Mouse (Mus musculus) small intestine, adult 2 months (tissue): ENCODE data around the gene Cpne2. TPM values are rescaled to one million over a fixed set of nuclear protein-coding genes. Genes with fewer than 3 reads are reported as not detected.

Source experiments
- H3K27ac ChIP-seq: fragments of 200-500 bp; 2 replicates; pipeline ENCODE4 v1.5.1; 2012; ENCODE audit warnings: low read depth, low read length, control low read depth, inconsistent platforms; ENCODE audit not compliant: insufficient read depth
- H3K27me3 ChIP-seq: fragments of 200-500 bp; 2 replicates; pipeline ENCODE4 v1.6.1; 2012; ENCODE audit warnings: mild to moderate bottlenecking, moderate library complexity, low read length, inconsistent platforms; ENCODE audit not compliant: control insufficient read depth, insufficient read depth
- H3K36me3 ChIP-seq: fragments of 200-500 bp; 2 replicates; pipeline ENCODE4 v1.6.1; 2012; ENCODE audit warnings: mild to moderate bottlenecking, low read length, control low read depth, inconsistent platforms; ENCODE audit not compliant: control insufficient read depth, insufficient read depth
- H3K4me1 ChIP-seq: fragments of 200-500 bp; 2 replicates; pipeline ENCODE4 v1.6.1; 2012; ENCODE audit warnings: low read length, inconsistent platforms, mixed read lengths; ENCODE audit not compliant: control insufficient read depth, insufficient read depth, insufficient read length
- H3K4me3 ChIP-seq: fragments of 200-500 bp; 2 replicates; pipeline ENCODE4 v1.5.1; 2012; ENCODE audit warnings: low read depth, mild to moderate bottlenecking, control low read depth, inconsistent platforms, low read length, moderate library complexity
- CTCF ChIP-seq: fragments of 200-500 bp; IDR thresholded peaks from 2 replicates; pipeline ENCODE4 v1.5.1; 2012; ENCODE audit warnings: low read depth, mild to moderate bottlenecking, control low read depth, inconsistent platforms, low read length, moderate library complexity, mixed read lengths; ENCODE audit not compliant: insufficient replicate concordance, insufficient read length; ENCODE audit errors: extremely low read depth
- POLR2A ChIP-seq: fragments of 200-500 bp; IDR thresholded peaks from 2 replicates; pipeline ENCODE4 v1.6.1; 2012; ENCODE audit warnings: low read depth, mild to moderate bottlenecking, control low read depth, inconsistent platforms, low read length, moderate library complexity
- WGBS: fragments of 180-500 bp; shearing (Covaris S2); methylation state at CpG from one replicate; pipeline ENCODE4 v1.1.7; 2018; 5-methylcytosine and 5-hydroxymethylcytosine counted together
- polyA plus RNA-seq: library from polyadenylated mRNA; depleted of rRNA; stranded (reverse); fragments of >200 nt; gene quantifications from 2 replicates; pipeline ENCODE4 v1.2.3, GENCODE M21; 2012; rRNA removed

Cpne2 gene
- polyA plus RNA-seq, 1 experiment = 108 TPM

DNA sequence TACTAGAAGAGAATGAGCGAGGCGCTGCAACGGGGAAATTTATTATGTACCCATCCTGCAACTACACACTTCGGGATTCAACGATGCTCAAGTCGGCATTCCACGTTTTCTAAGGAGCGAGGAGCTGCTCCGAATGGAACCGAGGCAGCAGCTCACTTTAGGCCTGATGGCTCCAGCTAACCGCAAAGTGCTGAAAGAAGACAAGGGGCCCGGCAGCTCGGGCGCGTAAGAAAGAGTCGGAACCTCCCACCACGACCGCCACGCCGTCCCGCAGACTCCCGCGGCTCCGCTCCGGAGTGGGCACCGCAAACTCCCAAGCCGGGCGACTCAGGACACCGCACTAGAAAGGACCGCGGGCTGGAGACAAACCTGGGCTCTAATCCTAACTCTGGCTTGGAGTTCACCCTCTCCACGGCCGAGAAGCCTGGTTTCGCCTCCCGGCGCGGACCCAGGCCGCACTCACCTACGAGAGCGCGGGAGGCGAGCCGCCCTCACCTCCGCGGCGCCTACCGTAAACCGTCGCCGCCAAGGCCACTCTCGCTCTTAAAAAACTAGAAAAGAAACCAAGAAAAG is 68.3 kb downstream of the Cpne2 start:
- Histone ChIP-seq H3K27me3 (no peaks in the 10 kb centered on the region), H3K4me1 (peaks cover 3% of the 10 kb centered on the region; the same call in 1 of the 2 replicates), H3K4me3 (peak overlapping the region; percentile 78), H3K36me3 (no peaks in the 10 kb centered on the region), H3K27ac (peak overlapping the region; percentile 69)
- no peak for TF ChIP-seq CTCF
- no peak for TF ChIP-seq POLR2A
- WGBS = under 1% methylated on average over 51 of the region's 51 CpGs

DNA sequence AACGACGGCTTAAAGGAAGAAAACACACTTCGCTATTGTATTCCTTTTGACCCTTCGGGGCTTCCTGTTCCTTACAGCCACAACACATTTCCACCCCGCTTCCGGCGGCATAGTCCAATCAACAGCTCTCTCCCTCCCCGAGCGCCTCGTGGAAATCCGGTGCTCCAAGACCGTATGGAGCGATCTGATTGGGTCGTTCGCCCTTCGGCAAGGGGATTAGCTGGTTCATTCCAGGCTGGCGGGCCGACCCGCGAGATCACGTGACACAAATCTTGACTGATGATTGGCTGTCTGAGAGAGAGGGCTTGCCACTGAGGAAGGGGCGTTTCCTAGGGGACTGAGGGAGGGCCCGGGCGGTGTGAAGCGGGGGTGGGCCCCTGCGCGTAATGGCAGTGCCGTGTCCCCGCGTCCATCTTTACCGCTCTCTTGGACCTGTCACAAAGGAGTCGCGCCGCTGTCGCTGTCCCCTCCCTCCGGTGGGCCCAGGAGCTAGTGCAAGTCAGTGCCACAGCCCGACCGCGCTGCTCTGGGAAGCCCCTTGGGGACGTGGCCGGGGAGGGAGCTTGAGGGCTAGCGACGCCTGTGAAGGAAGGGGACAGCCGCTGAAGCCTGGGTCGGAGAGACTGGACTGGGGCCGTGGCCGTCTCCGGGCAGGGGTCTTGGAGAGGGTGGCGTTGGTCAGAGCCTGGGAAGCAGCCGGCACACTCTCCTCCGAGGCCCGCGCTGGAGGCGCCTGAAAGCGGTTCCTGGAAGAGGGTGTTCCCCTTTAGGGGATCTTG is 69.0 kb downstream of the Cpne2 start, which contains the start of the genes Rspry1 and Fam192a:
Gene Rspry1 (plus strand): TSS at position 331 of the 779 bp plus-strand sequence.
Gene Fam192a (minus strand): TSS at position 391 of the 779 bp plus-strand sequence.
- Histone ChIP-seq H3K27me3 (no peaks in the 10 kb centered on the region), H3K4me1 (peaks cover 3% of the 10 kb centered on the region; the same call in 1 of the 2 replicates), H3K27ac (peak within 1 kb of the TSS; percentile 69), H3K36me3 (no peaks in the 10 kb centered on the region), H3K4me3 (peak within 1 kb of the TSS; percentile 78)
- TF ChIP-seq POLR2A (peak; percentile 84), CTCF (no peak)
- WGBS = under 1% methylated on average over 55 of the region's 55 CpGs

DNA sequence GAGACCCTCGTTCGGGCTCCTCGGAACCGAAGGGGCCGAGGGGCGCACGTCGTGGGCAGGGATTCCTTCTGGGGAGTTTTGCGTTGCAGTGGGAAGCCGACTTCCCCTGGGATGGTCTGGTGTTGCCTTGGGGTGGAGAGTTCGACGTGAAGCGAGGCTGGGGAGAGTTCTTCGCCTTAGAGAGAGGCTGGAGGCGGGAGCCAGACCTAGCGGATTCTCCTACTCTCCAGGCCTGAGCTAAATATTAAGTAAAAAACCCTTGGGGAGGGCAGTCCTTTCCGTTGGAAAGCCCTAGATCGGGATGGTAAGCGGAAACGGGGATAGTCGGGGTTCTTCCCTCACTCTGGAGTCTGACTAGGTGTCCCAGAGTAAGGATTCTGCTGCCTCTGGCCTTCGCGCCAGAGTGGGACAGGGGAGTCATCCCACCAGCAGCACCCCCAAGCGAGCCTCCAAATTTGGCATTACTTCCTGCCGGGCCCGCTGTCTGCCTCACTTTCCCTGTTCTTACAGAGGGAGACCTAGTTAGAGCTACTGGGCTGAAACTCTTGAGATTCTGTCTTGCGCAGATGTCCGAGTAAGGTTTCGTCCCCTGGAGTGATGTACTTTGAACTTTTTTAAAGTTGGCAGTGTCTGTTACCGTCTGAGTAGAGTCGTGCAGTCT is 69.8 kb downstream of the Cpne2 start:
- H3K27me3 ChIP-seq = no peaks in the 10 kb centered on the region
- H3K4me3 ChIP-seq = peak overlapping the region; percentile 70
- H3K4me1 ChIP-seq = peaks cover 3% of the 10 kb centered on the region; the same call in 1 of the 2 replicates
- TF ChIP-seq CTCF = no peak
- TF ChIP-seq POLR2A = no peak
- WGBS = 1% methylated on average over 31 of the region's 31 CpGs
- H3K27ac ChIP-seq = peak overlapping the region; percentile 34
- no peaks in the 10 kb centered on the region for H3K36me3 ChIP-seq

GRCm38 (mm10) chr8:94604030-94604429 is 71.2 kb downstream of the Cpne2 start:
- Histone ChIP-seq H3K27me3 (no peaks in the 10 kb centered on the region), H3K36me3 (no peaks in the 10 kb centered on the region), H3K4me1 (peaks cover 3% of the 10 kb centered on the region; the same call in 1 of the 2 replicates), H3K27ac (no peak overlapping the region), H3K4me3 (no peak overlapping the region)
- TF ChIP-seq CTCF (no peak), POLR2A (no peak)
- 76% methylated on average over 2 of the region's 2 CpGs for WGBS

- Histone ChIP-seq H3K36me3 (no peaks in the 10 kb centered on the region), H3K4me3 (no peak overlapping the region), H3K27ac (no peak overlapping the region), H3K4me1 (no peaks in the 10 kb centered on the region), H3K27me3 (no peaks in the 10 kb centered on the region)
- TF ChIP-seq POLR2A = no peak
- TF ChIP-seq CTCF = peak; percentile 17; the same call in 1 of the 2 replicates
- 94% methylated on average over 5 of the region's 5 CpGs for WGBS
Observed at GRCm38 (mm10) chr8:94607064-94607463, 74.3 kb downstream of the Cpne2 start.

Other genes with a start within 250 kb of the Cpne2 start
- gene Slc12a3, start 203.8 kb upstream of the Cpne2 start, polyA plus RNA-seq = 0.06 and 0.22 TPM in 2 replicates
- 302 and 331 TPM in 2 replicates for gene Herpud1, start 146.6 kb upstream of the Cpne2 start, polyA plus RNA-seq
- 3.4 and 7.4 TPM in 2 replicates for gene Nlrc5, start 98.6 kb upstream of the Cpne2 start, polyA plus RNA-seq
- 1.9 and 3.5 TPM in 2 replicates for gene Rspry1, start 68.9 kb downstream of the Cpne2 start, polyA plus RNA-seq
- 9.1 and 24.2 TPM in 2 replicates for gene Fam192a, start 69.0 kb downstream of the Cpne2 start, polyA plus RNA-seq
- 26.3 and 50.7 TPM in 2 replicates for gene Arl2bp, start 133.6 kb downstream of the Cpne2 start, polyA plus RNA-seq
- 50.9 and 84.3 TPM in 2 replicates for gene Pllp, start 163.3 kb downstream of the Cpne2 start, polyA plus RNA-seq
- 4.2 and 6.5 TPM in 2 replicates for gene Ccl22, start 212.6 kb downstream of the Cpne2 start, polyA plus RNA-seq
- 55.9 and 160 TPM in 2 replicates for gene Cx3cl1, start 239.0 kb downstream of the Cpne2 start, polyA plus RNA-seq